Mouse (Mus musculus): ENCODE results near the gene Smim1. TPM values are rescaled to one million over a fixed set of nuclear protein-coding genes. Genes with fewer than 3 reads are reported as not detected.
A peak's percentile ranks its signal among the peaks of the same experiment; 100 is the strongest.

Smim1 gene
- polyA plus RNA-seq, 1 experiment: 41.1 TPM

DNA sequence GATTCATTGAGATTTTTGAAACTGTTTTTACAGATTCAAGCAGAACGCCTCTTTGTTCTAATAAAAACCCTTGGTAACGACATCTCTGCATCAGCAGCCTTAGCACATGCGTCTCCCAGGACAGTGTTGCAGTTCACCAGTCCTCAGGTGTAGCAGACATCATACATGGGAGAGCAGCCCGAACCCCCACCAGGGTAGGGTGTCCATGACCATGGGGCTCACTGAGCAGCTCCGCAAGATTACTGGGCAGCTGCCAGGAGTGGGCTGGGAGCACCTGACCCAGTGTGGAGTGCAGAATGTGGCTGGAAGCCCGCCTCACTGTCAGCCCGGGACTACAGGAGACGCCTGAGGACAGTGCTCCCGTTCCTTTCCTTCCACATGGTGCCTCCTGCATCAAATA lies 4.6 kb downstream of the Smim1 start:
- no peak overlapping the region; the same call in 1 of the 2 replicates for H3K27ac ChIP-seq (ENCODE audit: control insufficient read depth, insufficient read depth, low read depth, low read length)
- peaks cover 12% of the 10 kb centered on the region for H3K4me1 ChIP-seq (ENCODE audit: control insufficient read depth, insufficient read depth, low read length)
- H3K36me3 ChIP-seq (ENCODE audit: control insufficient read depth, insufficient read depth, low read length): no peaks in the 10 kb centered on the region; the same call in 1 of the 2 replicates
- TF ChIP-seq POLR2A (IDR thresholded peaks at IDR 0.05; ENCODE audit: control insufficient read depth, low read depth, low read length) (peak; percentile 20; the same call in 1 of the 2 replicates), CTCF (IDR thresholded peaks at IDR 0.05; ENCODE audit: control insufficient read depth, insufficient read depth, insufficient replicate concordance, low read depth, low read length) (no peak)
- no peak overlapping the region for H3K4me3 ChIP-seq (ENCODE audit: control insufficient read depth, low read depth, low read length)
- H3K27me3 ChIP-seq (ENCODE audit: control insufficient read depth, insufficient read depth, low read length): no peaks in the 10 kb centered on the region

DNA sequence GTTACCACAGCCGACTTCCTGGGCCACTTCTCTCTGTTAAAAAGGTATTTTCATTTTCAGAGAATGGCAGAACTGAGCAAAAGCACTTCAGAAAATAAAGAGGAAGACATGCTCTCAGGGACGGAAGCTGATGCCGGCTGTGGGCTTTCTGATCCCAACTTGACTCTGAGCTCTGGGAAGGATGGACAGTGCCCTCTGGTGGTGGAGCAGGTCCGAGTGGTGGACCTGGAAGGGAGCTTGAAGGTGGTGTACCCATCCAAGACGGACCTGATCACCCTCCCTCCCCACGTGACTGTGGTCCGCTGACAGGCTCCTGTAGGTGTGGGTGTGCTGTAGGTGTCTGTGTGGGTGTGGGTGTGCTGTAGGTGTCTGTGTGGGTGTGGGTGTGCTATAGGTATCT lies 6.5 kb downstream of the Smim1 start:
- Histone ChIP-seq H3K36me3 (ENCODE audit: control insufficient read depth, insufficient read depth, low read length) (no peaks in the 10 kb centered on the region; the same call in 1 of the 2 replicates), H3K4me3 (ENCODE audit: control insufficient read depth, low read depth, low read length) (no peak overlapping the region)
- TF ChIP-seq POLR2A (IDR thresholded peaks at IDR 0.05; ENCODE audit: control insufficient read depth, low read depth, low read length) (no peak), CTCF (IDR thresholded peaks at IDR 0.05; ENCODE audit: control insufficient read depth, insufficient read depth, insufficient replicate concordance, low read depth, low read length) (peak; percentile 57; the same call in 1 of the 2 replicates)

GRCm38 (mm10) chr4:154015476-154015875 lies 10.6 kb downstream of the Smim1 start:
- Histone ChIP-seq H3K36me3 (ENCODE audit: control insufficient read depth, insufficient read depth, low read length) (no peaks in the 10 kb centered on the region; the same call in 1 of the 2 replicates), H3K27me3 (ENCODE audit: control insufficient read depth, insufficient read depth, low read length) (no peaks in the 10 kb centered on the region), H3K27ac (ENCODE audit: control insufficient read depth, insufficient read depth, low read depth, low read length) (no peak overlapping the region)

More for the DNA sequence above, 6.5 kb downstream of the Smim1 start:
- Histone ChIP-seq H3K27ac (ENCODE audit: control insufficient read depth, insufficient read depth, low read depth, low read length) (no peak overlapping the region), H3K4me1 (ENCODE audit: control insufficient read depth, insufficient read depth, low read length) (peaks cover 3% of the 10 kb centered on the region), H3K27me3 (ENCODE audit: control insufficient read depth, insufficient read depth, low read length) (no peaks in the 10 kb centered on the region)

GRCm38 (mm10) chr4:154012132-154012882 lies 13.7 kb downstream of the Smim1 start:
- Histone ChIP-seq H3K36me3 (ENCODE audit: control insufficient read depth, insufficient read depth, low read length) (no peaks in the 10 kb centered on the region; the same call in 1 of the 2 replicates), H3K4me3 (ENCODE audit: control insufficient read depth, low read depth, low read length) (peak overlapping the region; percentile 98), H3K27ac (ENCODE audit: control insufficient read depth, insufficient read depth, low read depth, low read length) (peak overlapping the region; percentile 70), H3K27me3 (ENCODE audit: control insufficient read depth, insufficient read depth, low read length) (no peaks in the 10 kb centered on the region), H3K4me1 (ENCODE audit: control insufficient read depth, insufficient read depth, low read length) (peaks cover 8% of the 10 kb centered on the region)
- TF ChIP-seq CTCF (IDR thresholded peaks at IDR 0.05; ENCODE audit: control insufficient read depth, insufficient read depth, insufficient replicate concordance, low read depth, low read length) (no peak), POLR2A (IDR thresholded peaks at IDR 0.05; ENCODE audit: control insufficient read depth, low read depth, low read length) (no peak)

More at GRCm38 (mm10) chr4:154015476-154015875, 10.6 kb downstream of the Smim1 start:
- peaks cover 8% of the 10 kb centered on the region for H3K4me1 ChIP-seq (ENCODE audit: control insufficient read depth, insufficient read depth, low read length)
- no peak for TF ChIP-seq POLR2A (IDR thresholded peaks at IDR 0.05; ENCODE audit: control insufficient read depth, low read depth, low read length)
- no peak for TF ChIP-seq CTCF (IDR thresholded peaks at IDR 0.05; ENCODE audit: control insufficient read depth, insufficient read depth, insufficient replicate concordance, low read depth, low read length)
- H3K4me3 ChIP-seq (ENCODE audit: control insufficient read depth, low read depth, low read length): no peak overlapping the region

- no peaks in the 10 kb centered on the region; the same call in 1 of the 2 replicates for H3K36me3 ChIP-seq (ENCODE audit: control insufficient read depth, insufficient read depth, low read length)
- peaks cover 8% of the 10 kb centered on the region for H3K4me1 ChIP-seq (ENCODE audit: control insufficient read depth, insufficient read depth, low read length)
- TF ChIP-seq POLR2A (IDR thresholded peaks at IDR 0.05; ENCODE audit: control insufficient read depth, low read depth, low read length) (peak; percentile 72; the same call in 1 of the 2 replicates), CTCF (IDR thresholded peaks at IDR 0.05; ENCODE audit: control insufficient read depth, insufficient read depth, insufficient replicate concordance, low read depth, low read length) (no peak)
- H3K27me3 ChIP-seq (ENCODE audit: control insufficient read depth, insufficient read depth, low read length): no peaks in the 10 kb centered on the region
- H3K4me3 ChIP-seq (ENCODE audit: control insufficient read depth, low read depth, low read length): peak within 1 kb of the TSS; percentile 98
- peak within 1 kb of the TSS; percentile 70 for H3K27ac ChIP-seq (ENCODE audit: control insufficient read depth, insufficient read depth, low read depth, low read length)
Measured at GRCm38 (mm10) chr4:154011646-154012089, 14.4 kb downstream of the Smim1 start, which contains the start of gene Lrrc47. Gene Lrrc47, plus strand, starts transcription at chr4:154011731.

- H3K27ac ChIP-seq (ENCODE audit: control insufficient read depth, insufficient read depth, low read depth, low read length): peak overlapping the region; percentile 30
- H3K4me1 ChIP-seq (ENCODE audit: control insufficient read depth, insufficient read depth, low read length): peaks cover 8% of the 10 kb centered on the region
- no peaks in the 10 kb centered on the region; the same call in 1 of the 2 replicates for H3K36me3 ChIP-seq (ENCODE audit: control insufficient read depth, insufficient read depth, low read length)
- no peaks in the 10 kb centered on the region for H3K27me3 ChIP-seq (ENCODE audit: control insufficient read depth, insufficient read depth, low read length)
- no peak for TF ChIP-seq CTCF (IDR thresholded peaks at IDR 0.05; ENCODE audit: control insufficient read depth, insufficient read depth, insufficient replicate concordance, low read depth, low read length)
- no peak for TF ChIP-seq POLR2A (IDR thresholded peaks at IDR 0.05; ENCODE audit: control insufficient read depth, low read depth, low read length)
- H3K4me3 ChIP-seq (ENCODE audit: control insufficient read depth, low read depth, low read length): peak overlapping the region; percentile 98
Measured at GRCm38 (mm10) chr4:154010907-154011645, 15.0 kb downstream of the Smim1 start.

GRCm38 (mm10) chr4:154007759-154008158 lies 18.3 kb downstream of the Smim1 start:
- H3K36me3 ChIP-seq (ENCODE audit: control insufficient read depth, insufficient read depth, low read length): no peaks in the 10 kb centered on the region; the same call in 1 of the 2 replicates
- H3K27ac ChIP-seq (ENCODE audit: control insufficient read depth, insufficient read depth, low read depth, low read length): no peak overlapping the region
- no peaks in the 10 kb centered on the region for H3K27me3 ChIP-seq (ENCODE audit: control insufficient read depth, insufficient read depth, low read length)
- H3K4me1 ChIP-seq (ENCODE audit: control insufficient read depth, insufficient read depth, low read length): peaks cover 6% of the 10 kb centered on the region
- TF ChIP-seq CTCF (IDR thresholded peaks at IDR 0.05; ENCODE audit: control insufficient read depth, insufficient read depth, insufficient replicate concordance, low read depth, low read length): no peak
- TF ChIP-seq POLR2A (IDR thresholded peaks at IDR 0.05; ENCODE audit: control insufficient read depth, low read depth, low read length): no peak
- no peak overlapping the region for H3K4me3 ChIP-seq (ENCODE audit: control insufficient read depth, low read depth, low read length)

Data from testis, adult 2 months (tissue).